Mouse (Mus musculus): ENCODE measurements around the gene Prpf38a.

Gene Prpf38a

GRCm38 (mm10) chr4:108578840-108579742, at the start of gene Prpf38a, which contains the start of gene Orc1:
Gene Prpf38a, minus strand, starts transcription at chr4:108579336.
Gene Orc1, plus strand, starts transcription at chr4:108579423.
- peak; percentile 90 to 94 for DNase-seq

DNA sequence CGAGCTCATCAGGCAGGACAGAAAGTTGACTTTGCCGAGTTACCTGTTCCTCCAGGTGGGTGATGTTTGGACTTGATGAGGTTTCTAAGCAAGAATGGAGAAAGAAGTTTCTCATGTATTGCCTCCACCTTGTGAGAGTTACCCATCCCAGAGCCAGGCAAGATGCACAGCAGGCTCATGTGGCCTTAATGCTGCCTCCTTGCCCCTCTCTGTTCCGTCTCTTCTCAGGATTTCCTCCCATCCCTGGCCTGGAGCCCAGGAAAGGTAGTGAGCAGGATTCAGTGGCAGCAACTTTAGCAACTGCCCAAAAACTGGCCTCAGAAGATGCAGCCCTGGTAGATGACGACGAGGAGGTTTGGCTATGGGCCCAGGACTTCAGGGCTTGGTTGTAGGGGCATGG, 47.9 kb upstream of the Prpf38a start:
- no peak for DNase-seq

- DNase-seq: no peak
Observed at GRCm38 (mm10) chr4:108621504-108621903, 42.4 kb upstream of the Prpf38a start.

DNA sequence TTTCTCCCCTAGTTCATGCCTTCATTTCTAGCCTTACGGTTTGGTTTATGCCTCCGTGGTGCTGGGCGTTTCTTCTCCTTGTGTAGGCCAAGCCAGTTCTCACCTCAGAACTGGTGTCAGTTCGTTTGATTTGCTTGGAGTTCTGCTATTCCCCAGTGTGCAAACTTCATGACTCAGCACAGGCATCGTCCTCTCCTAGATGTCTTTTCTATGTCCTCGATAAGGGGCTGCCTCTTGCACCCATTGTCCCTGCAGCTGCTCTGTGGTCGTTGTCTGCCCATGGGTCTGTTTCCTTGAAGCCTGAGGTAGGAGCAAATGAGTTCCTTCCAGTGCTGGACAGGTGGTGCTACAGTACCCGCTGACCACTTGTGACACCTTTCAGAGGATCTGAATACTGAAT, 41.4 kb upstream of the Prpf38a start:
- no peak for DNase-seq

GRCm38 (mm10) chr4:108619587-108620341, 40.6 kb upstream of the Prpf38a start, which contains the start of gene Cc2d1b:
Gene Cc2d1b, plus strand, starts transcription at chr4:108619940.
- DNase-seq: peak; percentile 86 to 88

DNA sequence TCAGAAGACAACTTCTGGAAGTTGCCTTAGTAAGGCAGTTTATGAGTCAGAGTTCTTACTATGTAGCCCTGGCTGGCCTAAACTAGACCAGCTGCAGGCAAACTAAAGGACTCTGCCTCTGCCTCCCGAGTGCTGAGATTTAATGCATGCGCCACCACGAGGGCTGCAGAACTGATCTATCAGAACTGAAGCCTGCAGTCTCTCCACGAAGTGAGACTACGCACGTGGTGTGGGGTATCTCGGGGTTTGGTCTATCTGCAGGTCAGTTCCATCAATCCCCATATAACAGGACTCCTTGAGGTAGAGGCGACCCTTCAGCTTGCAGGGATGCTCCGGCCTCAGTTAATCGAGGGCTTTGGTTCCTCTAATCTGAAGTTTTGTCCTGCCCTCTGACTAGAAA, 40.0 kb upstream of the Prpf38a start:
- DNase-seq: peak in 1 of 2 experiments; percentile 9

GRCm38 (mm10) chr4:108618586-108618985, 39.5 kb upstream of the Prpf38a start:
- DNase-seq: no peak

DNA sequence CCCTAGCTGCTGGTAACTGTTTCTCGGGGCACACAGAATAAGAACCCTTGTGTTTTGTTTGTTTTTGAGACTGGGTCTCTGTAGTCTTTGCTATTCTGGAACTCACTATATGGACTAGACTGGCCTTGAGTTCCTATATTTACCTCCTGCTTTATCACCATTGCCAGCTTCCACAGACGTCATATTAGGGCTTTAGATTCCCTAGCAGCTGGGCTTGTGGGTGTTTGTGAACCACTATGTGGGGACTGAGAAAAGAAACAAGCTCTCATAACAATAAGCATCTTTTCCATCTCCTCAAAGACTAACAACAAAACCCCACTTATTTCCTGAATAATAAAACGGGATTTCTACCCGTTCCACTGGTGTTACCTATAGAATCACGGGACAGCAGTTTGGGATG, 31.8 kb upstream of the Prpf38a start:
- DNase-seq: no peak

DNA sequence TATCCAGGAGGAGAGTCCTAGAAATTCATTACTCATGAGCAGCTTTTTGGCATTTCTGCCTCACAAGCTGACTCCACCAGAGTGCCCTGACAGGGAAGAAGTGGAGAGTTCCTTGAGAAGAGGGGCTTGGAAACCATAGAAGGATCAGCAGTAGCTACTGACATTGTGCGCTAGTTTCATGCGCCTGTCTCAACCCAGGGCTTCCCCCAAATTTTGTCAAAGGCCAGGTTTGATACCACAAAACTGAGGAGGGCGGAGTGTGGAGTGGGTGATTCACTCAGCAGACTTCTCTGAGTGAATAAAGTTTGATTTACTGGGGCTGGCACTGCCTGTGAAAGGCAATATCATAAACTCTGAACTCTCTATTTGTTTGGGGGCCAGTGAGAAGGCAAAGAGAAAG, 29.5 kb upstream of the Prpf38a start:
- no peak for DNase-seq

- no peak for DNase-seq
Observed at GRCm38 (mm10) chr4:108601870-108602269, 22.7 kb upstream of the Prpf38a start.

- no peak for DNase-seq
Observed at GRCm38 (mm10) chr4:108598306-108598705, 19.2 kb upstream of the Prpf38a start.

- DNase-seq: no peak
Observed at GRCm38 (mm10) chr4:108595785-108596184, 16.6 kb upstream of the Prpf38a start.

DNA sequence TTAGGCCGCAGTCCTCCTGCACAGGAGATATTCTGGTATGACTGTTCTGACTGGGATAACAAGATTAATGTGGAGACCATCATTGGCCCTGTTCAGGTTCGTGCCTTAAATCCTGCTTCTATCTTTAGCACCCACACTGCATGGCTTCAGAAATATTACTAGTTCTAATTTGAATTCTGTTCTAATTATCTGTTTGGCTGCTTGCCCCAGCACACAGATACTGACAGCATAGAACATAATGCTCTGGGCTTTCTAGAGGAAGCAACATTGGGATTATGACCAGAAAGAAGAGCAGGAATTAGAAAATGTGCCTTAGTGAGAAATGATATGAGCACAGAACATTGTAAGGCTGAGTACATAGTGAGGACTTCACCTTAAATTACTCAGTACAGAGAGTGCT, 14.2 kb upstream of the Prpf38a start:
- DNase-seq: no peak

DNA sequence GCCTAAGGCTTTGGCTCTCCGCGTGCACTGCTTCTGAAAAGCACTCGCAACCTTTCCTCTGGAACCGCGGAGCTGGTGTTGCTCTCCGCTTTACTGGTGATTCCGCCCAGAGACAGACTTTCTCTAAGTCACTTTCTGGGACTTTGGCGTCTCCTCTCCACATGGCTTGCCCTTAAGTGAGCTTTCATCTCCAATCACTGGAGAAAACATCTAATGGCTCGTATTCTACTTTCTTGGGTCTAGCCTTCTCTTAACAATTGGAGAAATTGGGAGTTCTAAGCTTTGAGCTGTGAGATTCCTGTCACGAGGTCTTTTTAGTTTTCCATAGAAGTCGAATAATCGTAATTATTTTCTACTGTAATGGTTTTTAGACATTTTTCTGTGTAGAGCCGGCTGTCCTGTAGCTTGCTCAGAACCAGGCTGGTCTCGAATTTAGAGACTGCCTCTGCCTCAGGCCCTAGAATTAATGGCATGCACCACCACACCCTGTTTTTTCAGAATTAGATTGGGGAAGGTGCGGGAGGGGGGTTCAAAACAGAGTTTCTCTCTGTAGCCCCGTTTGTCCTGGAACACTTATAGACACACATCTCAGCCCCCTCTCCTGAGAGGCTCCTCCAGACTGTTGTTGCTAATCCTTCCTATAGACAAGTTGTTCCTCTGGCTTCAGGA, 741 bp upstream of the Prpf38a start:
- no peak for DNase-seq

DNA sequence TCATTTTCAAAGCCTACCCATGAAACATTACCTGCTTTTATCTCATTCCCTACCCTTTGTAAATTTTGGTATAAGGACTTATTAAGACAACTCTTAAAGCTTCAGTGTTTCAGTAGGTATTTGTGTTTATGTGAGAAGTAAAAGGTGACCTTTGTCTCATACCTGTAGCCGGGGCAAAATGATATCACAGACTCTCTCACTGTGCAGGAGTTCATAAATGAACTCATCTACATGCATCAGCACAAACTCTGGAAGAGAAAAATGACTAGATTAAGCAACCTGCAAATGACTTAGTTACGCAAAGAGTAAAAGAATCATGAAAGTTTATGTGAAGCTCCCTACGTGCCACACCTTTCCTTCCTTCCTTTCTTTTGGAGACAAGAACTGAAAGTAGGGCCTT, 6.5 kb downstream of the Prpf38a start:
- DNase-seq: no peak

GRCm38 (mm10) chr4:108565026-108565425, 14.1 kb downstream of the Prpf38a start:
- no peak for DNase-seq

GRCm38 (mm10) chr4:108539701-108540100, 39.4 kb downstream of the Prpf38a start:
- DNase-seq: no peak
